ENCODE assay signal across 12 mouse cellular contexts in the genomic region with DNA sequence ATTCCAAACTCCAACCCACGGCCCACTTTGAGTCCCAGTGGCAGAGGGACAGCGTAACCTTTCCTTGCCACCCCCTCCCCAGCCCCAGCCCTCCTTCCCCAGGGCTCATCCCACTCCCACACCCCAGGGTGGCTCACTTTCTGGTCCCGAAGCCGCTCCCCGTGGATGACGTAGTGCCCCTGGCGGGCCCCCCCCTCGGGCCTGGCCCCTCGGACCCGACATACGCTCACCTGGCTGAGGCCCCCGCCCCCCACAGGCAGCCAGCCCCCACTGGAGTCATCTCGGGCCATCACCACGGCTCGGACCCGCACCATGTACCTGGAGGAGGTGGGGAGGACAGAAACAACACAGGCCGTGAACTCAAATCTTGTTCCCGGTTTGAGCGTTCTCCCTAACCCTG. TPM values are rescaled to one million over a fixed set of nuclear protein-coding genes. Genes with fewer than 3 reads are reported as not detected.
DNase-seq lines count a peak whose midpoint lies in the region; ATAC-seq and TF ChIP-seq lines count a peak whose summit lies in the region.
"Had no signal": no experiment of that assay in that cellular context is flagged by ENCODE, and none has a peak within 500 bp of the region (broad histone marks: within the 10 kb centered on the region; RNA-seq: fewer than 3 reads in every experiment).

No protein-coding gene starts in this region.

- DNase-seq in cerebellum, adult 11-12 months, result peak; percentile 48
- DNase-seq in cerebellum, adult 8-10 months, result no peak
- no peak for DNase-seq in lung, embryonic 14.5 days
- no peak for DNase-seq in lung, adult 2 months
- DNase-seq in gastrocnemius, adult 18-20 months (ENCODE audit: low spot score), result no peak
- DNase-seq in retina, postnatal 1 day, result no peak
- no peak for DNase-seq in gastrocnemius, adult 2 months
- DNase-seq: embryo, embryonic 11 days; gastrocnemius, postnatal 36 days; kidney, postnatal 36 days had no signal

- peaks cover 35% of the 10 kb centered on the region for H3K27me3 ChIP-seq in lung, embryonic 14.5 days (ENCODE audit: insufficient read depth, low read length)
- H3K27me3 ChIP-seq in limb, embryonic 12.5 days, result peaks cover 45% of the 10 kb centered on the region

- 17% methylated on average over 16 of the region's 19 CpGs for WGBS in lung, embryonic 14.5 days
- 59% methylated on average over 19 of the region's 19 CpGs for WGBS in lung, adult 2 months
- WGBS in limb, embryonic 12.5 days, result 15% methylated on average over 19 of the region's 19 CpGs

- no peak overlapping the region for H3K27ac ChIP-seq in lung, embryonic 14.5 days (ENCODE audit: low read depth)
- H3K27ac ChIP-seq in limb, embryonic 12.5 days, result no peak overlapping the region
- H3K27ac ChIP-seq in gastrocnemius, adult 2 months, result no peak overlapping the region
- H3K27ac ChIP-seq: limb, embryonic 15.5 days had no signal

- no peak for TF ChIP-seq CTCF in lung, embryonic 14.5 days (IDR thresholded peaks at IDR 0.05; ENCODE audit: low read depth)
- TF ChIP-seq CTCF in lung, adult 2 months (IDR thresholded peaks at IDR 0.05; ENCODE audit: insufficient read depth, low read length), result no peak
- no peak for TF ChIP-seq CTCF in gastrocnemius, adult 2 months (IDR thresholded peaks at IDR 0.05)

- ATAC-seq in lung, embryonic 14.5 days (ENCODE audit: insufficient read depth), result no peak
- ATAC-seq in limb, embryonic 12.5 days (ENCODE audit: insufficient number of reproducible peaks, insufficient read depth, low FRiP score, low TSS enrichment, low read depth), result no peak

- TF ChIP-seq POLR2A in lung, adult 2 months (IDR thresholded peaks at IDR 0.05; ENCODE audit: borderline replicate concordance, extremely low read depth, low read depth, low read length), result no peak

- H3K4me1 ChIP-seq in lung, embryonic 14.5 days (ENCODE audit: insufficient read depth), result peaks cover 11% of the 10 kb centered on the region; the same call in 1 of the 2 replicates
- peaks cover 18% of the 10 kb centered on the region for H3K4me1 ChIP-seq in lung, adult 2 months (ENCODE audit: control insufficient read depth, insufficient read depth, low read length)
- peaks cover 44% of the 10 kb centered on the region for H3K4me1 ChIP-seq in limb, embryonic 12.5 days (replicated peaks)

- no peak overlapping the region for H3K9ac ChIP-seq in lung, embryonic 14.5 days
- H3K9ac ChIP-seq in limb, embryonic 12.5 days (replicated peaks), result no peak overlapping the region
- H3K9ac ChIP-seq: limb, embryonic 15.5 days had no signal

- H3K4me2 ChIP-seq in lung, embryonic 14.5 days, result peak overlapping the region; percentile 81; the same call in 1 of the 2 replicates
- H3K4me2 ChIP-seq in limb, embryonic 12.5 days, result peak overlapping the region; percentile 83

- no peaks in the 10 kb centered on the region for H3K9me3 ChIP-seq in lung, embryonic 14.5 days (ENCODE audit: low read depth, low read length)
- no peaks in the 10 kb centered on the region for H3K9me3 ChIP-seq in limb, embryonic 12.5 days
- H3K9me3 ChIP-seq: limb, embryonic 15.5 days had no signal

- intact Hi-C loops in gastrocnemius, adult 2 months (cut with DNase I), result no loop called here

- peaks cover 2% of the 10 kb centered on the region; the same call in 1 of the 2 replicates for H3K36me3 ChIP-seq in lung, embryonic 14.5 days (ENCODE audit: insufficient read depth)
- peaks cover 15% of the 10 kb centered on the region for H3K36me3 ChIP-seq in limb, embryonic 12.5 days

- H3K4me3 ChIP-seq in lung, embryonic 14.5 days (ENCODE audit: low read depth, low read length), result no peak overlapping the region
- no peak overlapping the region for H3K4me3 ChIP-seq in lung, adult 2 months (replicated peaks; ENCODE audit: extremely low read depth, low read depth, low read length)
- H3K4me3 ChIP-seq in limb, embryonic 12.5 days (replicated peaks), result peak overlapping the region; percentile 60
- no peak overlapping the region for H3K4me3 ChIP-seq in gastrocnemius, adult 2 months

RNA-seq across cellular contexts. Expression of a gene that starts 2.4 kb away (rescaled TPM):
- polyA plus RNA-seq in lung, embryonic 14.5 days (2014; fragmentation: Nextera tagmentation; extraction: Ambion mirVana), result 0.17 and 0.28 TPM in 2 replicates
- polyA plus RNA-seq in lung, adult 2 months (2012; rRNA removed), result 1.5 and 1.9 TPM in 2 replicates
- polyA plus RNA-seq in limb, embryonic 12.5 days (2016; fragmentation: Nextera tagmentation; extraction: Ambion mirVana), result 0.60 and 1.1 TPM in 2 replicates
- under 1 TPM; 0.27 to 0.33 TPM for total RNA-seq in gastrocnemius, adult 18-20 months (2021)
- total RNA-seq in gastrocnemius, adult 2 months (2021), result under 1 TPM; 0.14 to 0.20 TPM

RNA-seq across cellular contexts. Expression of a gene that starts 2.6 kb away (rescaled TPM):
- 1.7 and 2.5 TPM in 2 replicates for polyA plus RNA-seq in lung, embryonic 14.5 days (2014; fragmentation: Nextera tagmentation; extraction: Ambion mirVana)
- polyA plus RNA-seq in lung, adult 2 months (2012; rRNA removed), result 3.9 and 5.8 TPM in 2 replicates
- 5.0 and 6.6 TPM in 2 replicates for polyA plus RNA-seq in limb, embryonic 12.5 days (2016; fragmentation: Nextera tagmentation; extraction: Ambion mirVana)
- 1 to 10 TPM; 1.9 to 3.1 TPM for total RNA-seq in gastrocnemius, adult 18-20 months (2021)
- 1 to 10 TPM; 1.0 to 1.6 TPM for total RNA-seq in gastrocnemius, adult 2 months (2021)

RNA-seq across cellular contexts. Expression of a gene that starts 11.6 kb away (rescaled TPM):
- 10.7 and 16.3 TPM in 2 replicates for polyA plus RNA-seq in lung, embryonic 14.5 days (2014; fragmentation: Nextera tagmentation; extraction: Ambion mirVana)
- polyA plus RNA-seq in lung, adult 2 months (2012; rRNA removed), result 46.0 and 47.7 TPM in 2 replicates
- 14.2 and 16.4 TPM in 2 replicates for polyA plus RNA-seq in limb, embryonic 12.5 days (2016; fragmentation: Nextera tagmentation; extraction: Ambion mirVana)
- total RNA-seq in gastrocnemius, adult 18-20 months (2021), result 1 to 10 TPM; 9.1 to 9.4 TPM
- 10 to 100 TPM; 10.2 to 11.5 TPM for total RNA-seq in gastrocnemius, adult 2 months (2021)

RNA-seq across cellular contexts. Expression of a gene that starts 12.8 kb away (rescaled TPM):
- polyA plus RNA-seq in lung, embryonic 14.5 days (2014; fragmentation: Nextera tagmentation; extraction: Ambion mirVana), result 284 and 285 TPM in 2 replicates
- 93.5 and 165 TPM in 2 replicates for polyA plus RNA-seq in lung, adult 2 months (2012; rRNA removed)
- polyA plus RNA-seq in limb, embryonic 12.5 days (2016; fragmentation: Nextera tagmentation; extraction: Ambion mirVana), result 292 and 305 TPM in 2 replicates
- total RNA-seq in gastrocnemius, adult 18-20 months (2021), result 100 to 1,000 TPM; 202 to 256 TPM
- total RNA-seq in gastrocnemius, adult 2 months (2021), result 100 to 1,000 TPM; 142 to 228 TPM

RNA-seq across cellular contexts. Expression of a gene that starts 33.0 kb away (rescaled TPM):
- polyA plus RNA-seq in lung, embryonic 14.5 days (2014; fragmentation: Nextera tagmentation; extraction: Ambion mirVana), result 0.95 and 1.0 TPM in 2 replicates
- polyA plus RNA-seq in lung, adult 2 months (2012; rRNA removed), result 15.0 and 19.7 TPM in 2 replicates
- 0.93 and 1.3 TPM in 2 replicates for polyA plus RNA-seq in limb, embryonic 12.5 days (2016; fragmentation: Nextera tagmentation; extraction: Ambion mirVana)
- under 1 TPM; 0.52 to 0.62 TPM for total RNA-seq in gastrocnemius, adult 18-20 months (2021)
- under 1 TPM; 0.61 to 0.84 TPM for total RNA-seq in gastrocnemius, adult 2 months (2021)
